Mouse (Mus musculus) heart, embryonic 10.5 days (tissue): ENCODE measurements around the gene 4931417E11Rik. TPM values are rescaled to one million over a fixed set of nuclear protein-coding genes. Genes with fewer than 3 reads are reported as not detected.

Source experiments
- DNase-seq: peaks from one replicate; pipeline ENCODE4 v3.0.0-alpha.2; 2017; ENCODE audit warnings: low spot score
- H3K27ac ChIP-seq: fragments of 300-500 bp; sonication (generic); 2 replicates; pipeline ENCODE4 v1.5.1; 2016; ENCODE audit warnings: mild to moderate bottlenecking
- H3K27me3 ChIP-seq: fragments of 300-500 bp; sonication (generic); 2 replicates; pipeline ENCODE4 v1.6.1; 2016; ENCODE audit warnings: mild to moderate bottlenecking; ENCODE audit not compliant: poor library complexity, insufficient read depth, severe bottlenecking
- H3K36me3 ChIP-seq: fragments of 300-500 bp; sonication (generic); 2 replicates; pipeline ENCODE4 v1.6.1; 2016; ENCODE audit warnings: mild to moderate bottlenecking, moderate library complexity
- H3K4me1 ChIP-seq: fragments of 300-500 bp; sonication (generic); 2 replicates; pipeline ENCODE4 v1.6.1; 2016; ENCODE audit warnings: mild to moderate bottlenecking
- H3K4me3 ChIP-seq: fragments of 300-500 bp; sonication (generic); 2 replicates; pipeline ENCODE4 v1.5.1; 2016; ENCODE audit warnings: mild to moderate bottlenecking, moderate library complexity
- H3K9me3 ChIP-seq: fragments of 300-500 bp; sonication (generic); 2 replicates; pipeline ENCODE4 v1.6.1; 2016; ENCODE audit warnings: mild to moderate bottlenecking, moderate library complexity
- WGBS: fragments of 180-500 bp; shearing (Covaris S2); methylation state at CpG from one replicate; pipeline ENCODE4 v1.1.7; 2016; 5-methylcytosine and 5-hydroxymethylcytosine counted together
- polyA plus RNA-seq: library from polyadenylated mRNA; unstranded; fragments of >200 nt; fragmentation: Nextera tagmentation; extraction: Ambion mirVana; gene quantifications from 2 replicates; pipeline ENCODE4 v1.2.1, GENCODE M21; 2016

Gene 4931417E11Rik
- polyA plus RNA-seq: not detected in 2 replicates

GRCm38 (mm10) chr6:73469567-73469966, at the start of gene 4931417E11Rik:
Gene 4931417E11Rik (minus strand): TSS chr6:73469667.
- H3K4me3 ChIP-seq: no peak within 1 kb of the TSS
- 87% methylated on average over 8 of the region's 8 CpGs for WGBS
- H3K9me3 ChIP-seq: no peaks in the 10 kb centered on the region

DNA sequence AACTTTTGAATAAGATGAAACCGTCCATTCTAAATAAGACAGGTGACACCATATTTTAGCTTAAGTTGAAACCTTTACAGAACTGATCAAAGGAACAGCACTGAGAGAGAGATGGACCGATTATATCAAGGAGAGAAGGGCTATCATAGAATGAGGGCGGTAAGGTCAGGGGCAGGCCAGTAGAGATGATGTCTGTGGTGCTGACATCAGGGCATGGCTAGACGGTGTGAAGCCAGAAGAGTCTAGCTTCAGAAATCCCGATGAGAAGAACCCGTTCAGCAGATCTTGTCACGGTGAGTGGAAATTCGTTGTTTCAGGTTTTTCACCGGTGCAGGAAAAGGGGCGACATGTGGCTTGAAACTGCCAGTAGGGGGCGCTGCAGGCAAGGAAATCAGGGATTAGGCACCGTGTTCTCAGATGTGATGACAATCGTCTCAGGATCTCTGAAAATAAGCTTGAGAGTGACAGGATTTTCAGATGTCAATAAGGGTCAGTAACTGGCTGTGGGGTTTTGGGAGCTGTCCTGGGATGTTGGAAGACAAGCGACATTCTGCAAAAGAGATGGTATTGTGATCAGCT, 48.4 kb upstream of the 4931417E11Rik start:
- Histone ChIP-seq H3K4me1 (no peaks in the 10 kb centered on the region), H3K36me3 (no peaks in the 10 kb centered on the region), H3K9me3 (no peaks in the 10 kb centered on the region), H3K27me3 (no peaks in the 10 kb centered on the region), H3K27ac (no peak overlapping the region), H3K4me3 (no peak overlapping the region)
- peak; percentile 79 for DNase-seq
- WGBS: 31% methylated on average over 14 of the region's 14 CpGs

More at GRCm38 (mm10) chr6:73469567-73469966, at the start of gene 4931417E11Rik:
- no peaks in the 10 kb centered on the region for H3K36me3 ChIP-seq
- no peaks in the 10 kb centered on the region for H3K27me3 ChIP-seq
- no peaks in the 10 kb centered on the region for H3K4me1 ChIP-seq
- no peak for DNase-seq
- H3K27ac ChIP-seq: no peak within 1 kb of the TSS

- H3K4me3 ChIP-seq: no peak overlapping the region
- no peaks in the 10 kb centered on the region for H3K27me3 ChIP-seq
- no peak for DNase-seq
- no peaks in the 10 kb centered on the region for H3K9me3 ChIP-seq
- no peaks in the 10 kb centered on the region for H3K36me3 ChIP-seq
- H3K4me1 ChIP-seq: no peaks in the 10 kb centered on the region
- no peak overlapping the region for H3K27ac ChIP-seq
- 17% methylated on average over 1 of the region's 1 CpGs for WGBS
Measured at GRCm38 (mm10) chr6:73512907-73513306, 43.4 kb upstream of the 4931417E11Rik start.

DNA sequence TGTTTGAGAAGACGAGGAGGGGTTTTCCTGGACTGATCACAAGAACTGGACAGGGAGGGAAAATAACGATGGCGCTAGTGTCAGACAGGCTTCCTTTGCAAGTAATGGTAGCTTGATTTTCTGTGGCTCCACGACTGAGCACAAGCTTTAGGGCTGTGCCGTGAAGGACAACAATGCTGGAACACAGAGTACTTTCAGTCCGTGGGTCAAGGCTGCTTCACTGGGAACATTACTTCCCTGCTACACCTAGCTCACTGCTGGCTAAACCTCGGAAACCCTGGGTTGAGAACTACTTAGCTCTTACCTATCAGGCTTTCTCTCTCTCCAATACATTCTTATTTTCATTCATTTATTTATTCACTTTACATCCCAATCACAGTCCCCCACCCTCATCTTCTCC, 30.2 kb upstream of the 4931417E11Rik start:
- no peaks in the 10 kb centered on the region for H3K27me3 ChIP-seq
- no peak overlapping the region for H3K4me3 ChIP-seq
- no peaks in the 10 kb centered on the region for H3K36me3 ChIP-seq
- no peak overlapping the region for H3K27ac ChIP-seq
- no peaks in the 10 kb centered on the region; the same call in 1 of the 2 replicates for H3K9me3 ChIP-seq
- no peaks in the 10 kb centered on the region for H3K4me1 ChIP-seq
- 81% methylated on average over 7 of the region's 7 CpGs for WGBS
- no peak for DNase-seq

DNA sequence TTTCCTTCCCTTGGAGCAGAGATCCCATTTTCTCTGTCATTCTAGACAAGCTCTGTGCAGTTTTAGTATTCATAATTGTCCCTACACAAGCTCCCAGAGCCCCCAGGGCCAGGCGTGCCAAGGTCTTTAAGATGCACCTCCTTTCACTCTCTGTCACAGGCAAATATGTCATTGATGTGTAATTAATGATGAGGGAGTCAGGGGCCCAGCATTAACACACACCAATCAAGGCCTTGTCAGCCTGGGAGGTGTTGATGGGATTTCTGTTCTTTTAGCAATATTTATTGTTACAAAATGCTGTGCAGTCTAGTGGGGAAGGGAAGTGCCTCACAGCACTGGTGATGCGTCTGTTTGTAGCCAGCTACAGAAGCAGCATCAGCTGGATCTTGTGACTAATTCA, 27.9 kb upstream of the 4931417E11Rik start:
- 78% methylated on average over 2 of the region's 2 CpGs for WGBS
- H3K9me3 ChIP-seq: no peaks in the 10 kb centered on the region; the same call in 1 of the 2 replicates
- no peaks in the 10 kb centered on the region for H3K36me3 ChIP-seq
- no peak overlapping the region for H3K4me3 ChIP-seq
- DNase-seq: no peak
- no peak overlapping the region for H3K27ac ChIP-seq
- no peaks in the 10 kb centered on the region for H3K27me3 ChIP-seq
- no peaks in the 10 kb centered on the region for H3K4me1 ChIP-seq

DNA sequence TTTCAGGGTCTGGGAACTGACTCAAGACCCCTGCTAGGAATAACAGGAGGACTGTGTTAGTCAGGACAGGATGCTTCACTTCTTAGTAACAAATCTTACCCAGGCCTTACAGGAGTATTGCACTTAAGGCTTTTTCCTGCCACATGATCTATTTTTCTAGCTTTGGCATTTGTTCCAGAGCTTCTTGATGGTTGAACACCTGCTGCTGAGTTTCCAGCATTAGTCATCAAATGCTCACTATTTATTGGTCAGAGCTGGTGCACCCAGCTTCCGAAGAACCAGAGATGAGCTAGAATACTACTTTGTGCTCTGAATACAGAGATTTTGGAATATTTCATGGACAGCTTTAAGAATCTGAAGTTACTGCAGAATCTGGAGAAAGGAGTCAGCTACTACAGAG, 21.1 kb upstream of the 4931417E11Rik start:
- H3K9me3 ChIP-seq: no peaks in the 10 kb centered on the region
- no peaks in the 10 kb centered on the region for H3K4me1 ChIP-seq
- H3K27ac ChIP-seq: no peak overlapping the region
- H3K4me3 ChIP-seq: no peak overlapping the region
- H3K27me3 ChIP-seq: no peaks in the 10 kb centered on the region
- 85% methylated on average over 1 of the region's 1 CpGs for WGBS
- H3K36me3 ChIP-seq: no peaks in the 10 kb centered on the region
- no peak for DNase-seq

GRCm38 (mm10) chr6:73485616-73486015, 16.1 kb upstream of the 4931417E11Rik start:
- no peaks in the 10 kb centered on the region for H3K4me1 ChIP-seq
- H3K4me3 ChIP-seq: no peak overlapping the region
- no peak overlapping the region for H3K27ac ChIP-seq
- no peaks in the 10 kb centered on the region for H3K9me3 ChIP-seq
- WGBS: 81% methylated on average over 3 of the region's 3 CpGs
- no peaks in the 10 kb centered on the region for H3K36me3 ChIP-seq
- DNase-seq: no peak
- H3K27me3 ChIP-seq: no peaks in the 10 kb centered on the region

DNA sequence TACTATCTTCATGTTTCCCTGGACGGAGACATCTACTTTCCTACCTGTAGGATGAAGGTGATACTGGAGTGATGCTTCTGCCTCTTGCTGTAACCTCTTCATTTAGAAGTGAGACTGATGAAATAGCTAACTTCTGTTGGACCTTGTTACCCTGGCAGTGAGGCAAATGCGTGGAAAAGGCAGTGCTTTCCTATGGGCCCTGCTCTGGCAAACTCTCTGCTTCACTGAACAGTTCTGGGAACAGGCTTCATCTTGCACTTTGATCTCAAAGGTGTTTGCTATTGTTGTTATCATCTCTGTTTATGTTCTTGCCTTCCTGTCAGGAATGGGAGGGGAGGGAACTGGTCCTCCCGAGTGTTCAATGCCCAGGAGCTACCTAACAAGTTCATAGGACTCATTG, 3.4 kb downstream of the 4931417E11Rik start:
- H3K4me3 ChIP-seq: no peak overlapping the region
- DNase-seq: no peak
- no peaks in the 10 kb centered on the region for H3K4me1 ChIP-seq
- no peak overlapping the region for H3K27ac ChIP-seq
- 68% methylated on average over 3 of the region's 3 CpGs for WGBS
- no peaks in the 10 kb centered on the region for H3K27me3 ChIP-seq
- no peaks in the 10 kb centered on the region for H3K36me3 ChIP-seq
- H3K9me3 ChIP-seq: no peaks in the 10 kb centered on the region

GRCm38 (mm10) chr6:73462543-73462942, 6.9 kb downstream of the 4931417E11Rik start:
- H3K27me3 ChIP-seq: no peaks in the 10 kb centered on the region
- H3K27ac ChIP-seq: no peak overlapping the region
- H3K9me3 ChIP-seq: no peaks in the 10 kb centered on the region
- 75% methylated on average over 5 of the region's 5 CpGs for WGBS
- no peak for DNase-seq
- no peaks in the 10 kb centered on the region for H3K36me3 ChIP-seq
- no peak overlapping the region for H3K4me3 ChIP-seq
- no peaks in the 10 kb centered on the region for H3K4me1 ChIP-seq

DNA sequence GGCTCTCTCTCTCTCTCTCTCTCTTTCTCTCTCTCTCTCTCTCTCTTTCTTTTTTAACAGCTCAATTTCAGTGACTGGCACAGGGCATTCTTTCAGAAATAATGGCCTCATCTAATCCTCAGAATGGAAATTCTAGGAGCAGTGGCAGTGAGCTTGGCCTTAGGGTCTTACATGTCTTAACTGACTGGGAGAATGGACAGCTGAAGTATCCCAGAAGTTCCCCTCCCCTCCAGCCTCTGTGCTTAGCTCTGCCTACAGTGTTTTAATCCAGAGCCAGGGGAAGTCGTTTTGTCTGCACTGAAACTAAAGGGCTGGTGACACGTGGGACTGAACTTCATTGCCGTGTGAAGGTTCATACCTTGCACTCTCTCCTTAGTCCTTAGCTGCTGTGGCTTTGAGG, 35.6 kb downstream of the 4931417E11Rik start:
- Histone ChIP-seq H3K9me3 (no peaks in the 10 kb centered on the region), H3K4me1 (0 out of 2 replicates have a peak, but pooled peaks cover under 1% of the 10 kb centered on the region), H3K27ac (no peak overlapping the region), H3K36me3 (no peaks in the 10 kb centered on the region), H3K27me3 (no peaks in the 10 kb centered on the region), H3K4me3 (no peak overlapping the region)
- WGBS: 33% methylated on average over 3 of the region's 3 CpGs
- DNase-seq: no peak

DNA sequence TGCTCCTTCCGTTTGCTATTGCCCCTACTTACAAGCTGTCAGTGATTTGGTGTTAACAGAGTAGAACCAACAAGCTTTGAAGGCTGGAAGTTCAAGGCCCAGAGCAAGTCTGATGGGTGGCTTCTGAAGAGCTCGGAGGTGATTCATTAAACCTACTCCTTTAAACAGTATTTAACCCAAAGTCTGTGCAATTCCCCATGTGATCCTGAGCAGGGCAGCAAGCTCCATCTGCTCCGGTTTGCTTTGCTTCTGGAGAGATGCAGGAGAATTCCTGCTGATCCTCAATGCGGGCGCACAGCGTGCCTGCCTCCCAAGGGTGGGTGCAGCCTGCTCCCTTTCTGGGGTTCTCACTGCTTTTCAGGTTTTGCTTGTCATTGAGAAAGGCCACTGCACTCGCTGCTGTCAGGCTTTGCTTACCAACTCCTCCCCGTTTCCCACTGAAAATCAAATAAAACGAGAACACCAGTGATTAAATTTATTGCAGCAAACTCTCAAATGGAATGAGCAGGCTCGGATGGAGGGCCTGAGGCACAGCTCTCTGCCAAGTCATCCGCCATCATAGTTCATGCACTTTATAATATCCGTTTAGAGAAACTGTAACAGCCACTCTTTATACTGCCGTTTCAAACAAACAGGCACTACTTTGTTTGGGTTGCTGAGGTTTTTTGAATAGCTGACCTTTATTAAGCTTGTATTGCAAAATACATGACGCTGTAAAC, 40.7 kb downstream of the 4931417E11Rik start:
- no peak overlapping the region for H3K4me3 ChIP-seq
- H3K27ac ChIP-seq: no peak overlapping the region
- H3K4me1 ChIP-seq: peaks cover 11% of the 10 kb centered on the region; the same call in 1 of the 2 replicates
- no peak for DNase-seq
- no peaks in the 10 kb centered on the region for H3K36me3 ChIP-seq
- H3K9me3 ChIP-seq: no peaks in the 10 kb centered on the region
- H3K27me3 ChIP-seq: no peaks in the 10 kb centered on the region
- WGBS: 46% methylated on average over 14 of the region's 14 CpGs

DNA sequence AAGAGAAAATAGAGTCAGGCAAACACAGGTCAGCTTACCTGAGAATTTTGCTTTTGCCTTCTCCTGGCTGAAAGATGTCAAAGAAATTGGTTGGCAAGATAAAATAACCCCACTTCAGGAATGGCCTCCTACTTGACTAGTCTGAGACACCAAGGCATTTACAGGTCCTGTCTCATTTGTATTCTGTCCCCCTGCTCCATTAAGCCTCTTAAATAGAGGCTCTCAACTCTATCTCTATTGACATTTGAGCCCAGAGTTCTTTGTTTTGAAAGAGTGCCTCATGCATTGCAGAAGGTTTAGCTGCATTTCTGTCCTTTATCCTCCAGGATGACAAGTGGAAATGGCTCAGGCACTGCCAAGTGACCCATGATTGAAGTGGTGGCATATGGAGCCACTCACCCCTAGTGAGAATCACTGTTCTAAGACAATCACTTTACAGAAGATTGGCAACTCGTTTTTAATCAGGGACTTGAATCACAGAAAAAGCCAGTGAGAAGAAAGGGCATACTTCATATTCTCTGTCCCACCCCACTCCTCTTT, 42.1 kb downstream of the 4931417E11Rik start:
- DNase-seq: no peak
- H3K27me3 ChIP-seq: no peaks in the 10 kb centered on the region
- H3K9me3 ChIP-seq: no peaks in the 10 kb centered on the region
- 27% methylated on average over 1 of the region's 1 CpGs for whole genome bisulfite sequencing
- H3K4me3 ChIP-seq: no peak overlapping the region
- peaks cover 11% of the 10 kb centered on the region; the same call in 1 of the 2 replicates for H3K4me1 ChIP-seq
- no peaks in the 10 kb centered on the region for H3K36me3 ChIP-seq
- no peak overlapping the region for H3K27ac ChIP-seq
